Mouse (Mus musculus): Measurements from ENCODE around the gene Axl. TPM values are rescaled to one million over a fixed set of nuclear protein-coding genes. Genes with fewer than 3 reads are reported as not detected.
"Not testable (repeated sequence)": the region's sequence is repeated elsewhere in the genome, so short reads cannot be mapped to it uniquely, and the experiment has no call there.

The Axl gene
- polyA plus RNA-seq, 1 experiment from 2014 or later: 48.8 TPM

- not testable (repeated sequence) for H3K9ac ChIP-seq (ENCODE audit: low read depth, low read length); H3K4me2 ChIP-seq (ENCODE audit: low read depth, low read length); ATAC-seq; H3K4me3 ChIP-seq (ENCODE audit: low read length); H3K9me3 ChIP-seq (ENCODE audit: control insufficient read depth, low read length); H3K27me3 ChIP-seq (replicated peaks; ENCODE audit: control insufficient read depth, insufficient read depth, low read length)
- peaks cover 42% of the 10 kb centered on the region for H3K36me3 ChIP-seq (ENCODE audit: control insufficient read depth, insufficient read depth, low read length)
- H3K4me1 ChIP-seq (ENCODE audit: control insufficient read depth, insufficient read depth, low read length): peaks cover 18% of the 10 kb centered on the region
- H3K27ac ChIP-seq (ENCODE audit: low read length): peak overlapping the region; percentile 10; the same call in 1 of the 2 replicates
Observed at GRCm38 (mm10) chr7:25721776-25722175, 66.7 kb downstream of the Axl start.

DNA sequence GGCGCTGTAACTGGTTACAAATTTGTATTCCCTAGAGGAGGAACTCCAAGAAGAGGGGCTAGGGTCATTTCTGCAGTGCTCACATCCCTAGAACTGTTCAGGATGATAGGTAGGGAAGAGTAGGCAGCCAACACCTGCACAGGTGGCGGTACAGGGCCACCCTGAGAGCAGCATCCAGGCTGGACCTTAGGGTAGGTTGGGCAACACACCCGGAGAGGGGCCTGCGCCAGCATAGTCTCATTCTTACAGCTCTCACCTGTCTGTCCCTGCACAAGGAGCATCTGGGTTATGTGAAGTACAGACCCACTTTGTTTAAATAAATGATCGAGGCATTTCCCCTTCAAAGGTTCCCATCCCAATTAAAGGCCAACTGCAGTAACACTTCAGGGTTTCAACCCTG lies 67.7 kb downstream of the Axl start:
- Histone ChIP-seq H3K4me2 (ENCODE audit: low read depth, low read length) (no peak overlapping the region), H3K27me3 (replicated peaks; ENCODE audit: control insufficient read depth, insufficient read depth, low read length) (no peaks in the 10 kb centered on the region), H3K4me1 (ENCODE audit: control insufficient read depth, insufficient read depth, low read length) (peaks cover 18% of the 10 kb centered on the region), H3K36me3 (ENCODE audit: control insufficient read depth, insufficient read depth, low read length) (peaks cover 33% of the 10 kb centered on the region), H3K4me3 (ENCODE audit: low read length) (no peak overlapping the region), H3K27ac (ENCODE audit: low read length) (no peak overlapping the region), H3K9ac (ENCODE audit: low read depth, low read length) (no peak overlapping the region), H3K9me3 (ENCODE audit: control insufficient read depth, low read length) (no peaks in the 10 kb centered on the region)
- WGBS: 88% methylated on average over 5 of the region's 5 CpGs
- no peak for ATAC-seq

- Histone ChIP-seq H3K4me1 (ENCODE audit: control insufficient read depth, insufficient read depth, low read length) (peaks cover 18% of the 10 kb centered on the region), H3K36me3 (ENCODE audit: control insufficient read depth, insufficient read depth, low read length) (peaks cover 31% of the 10 kb centered on the region), H3K27me3 (replicated peaks; ENCODE audit: control insufficient read depth, insufficient read depth, low read length) (no peaks in the 10 kb centered on the region), H3K4me3 (ENCODE audit: low read length) (no peak overlapping the region), H3K27ac (ENCODE audit: low read length) (no peak overlapping the region), H3K9me3 (ENCODE audit: control insufficient read depth, low read length) (no peaks in the 10 kb centered on the region), H3K9ac (ENCODE audit: low read depth, low read length) (0 out of 2 replicates have a peak overlapping the region, but pooled peaks have one; percentile 83), H3K4me2 (ENCODE audit: low read depth, low read length) (no peak overlapping the region)
- ATAC-seq: peak; percentile 35
- 59% methylated on average over 10 of the region's 10 CpGs for WGBS
Observed at GRCm38 (mm10) chr7:25719761-25720610, 68.5 kb downstream of the Axl start.

GRCm38 (mm10) chr7:25718788-25719417 lies 69.6 kb downstream of the Axl start, which contains the start of gene Ccdc97:
TSS of gene Ccdc97 (minus strand) at chr7:25719088.
- peak; percentile 86 for ATAC-seq
- Histone ChIP-seq H3K36me3 (ENCODE audit: control insufficient read depth, insufficient read depth, low read length) (peaks cover 34% of the 10 kb centered on the region), H3K9me3 (ENCODE audit: control insufficient read depth, low read length) (no peaks in the 10 kb centered on the region), H3K4me2 (ENCODE audit: low read depth, low read length) (peak within 1 kb of the TSS; percentile 78), H3K27me3 (replicated peaks; ENCODE audit: control insufficient read depth, insufficient read depth, low read length) (no peaks in the 10 kb centered on the region), H3K27ac (ENCODE audit: low read length) (peak within 1 kb of the TSS; percentile 90), H3K4me1 (ENCODE audit: control insufficient read depth, insufficient read depth, low read length) (peaks cover 18% of the 10 kb centered on the region), H3K9ac (ENCODE audit: low read depth, low read length) (peak within 1 kb of the TSS; percentile 83), H3K4me3 (ENCODE audit: low read length) (peak within 1 kb of the TSS; percentile 86)
- WGBS: 4% methylated on average over 32 of the region's 32 CpGs

- H3K27ac ChIP-seq (ENCODE audit: low read length): no peak overlapping the region
- peaks cover 18% of the 10 kb centered on the region for H3K4me1 ChIP-seq (ENCODE audit: control insufficient read depth, insufficient read depth, low read length)
- H3K4me3 ChIP-seq (ENCODE audit: low read length): no peak overlapping the region
- 87% methylated on average over 3 of the region's 3 CpGs for WGBS
- H3K36me3 ChIP-seq (ENCODE audit: control insufficient read depth, insufficient read depth, low read length): peaks cover 35% of the 10 kb centered on the region
- no peak for ATAC-seq
- H3K27me3 ChIP-seq (replicated peaks; ENCODE audit: control insufficient read depth, insufficient read depth, low read length): no peaks in the 10 kb centered on the region
- H3K9ac ChIP-seq (ENCODE audit: low read depth, low read length): no peak overlapping the region; the same call in 1 of the 2 replicates
- H3K9me3 ChIP-seq (ENCODE audit: control insufficient read depth, low read length): no peaks in the 10 kb centered on the region
- H3K4me2 ChIP-seq (ENCODE audit: low read depth, low read length): peak overlapping the region; percentile 78; the same call in 1 of the 2 replicates
Observed at GRCm38 (mm10) chr7:25717478-25717877, 71.0 kb downstream of the Axl start.

DNA sequence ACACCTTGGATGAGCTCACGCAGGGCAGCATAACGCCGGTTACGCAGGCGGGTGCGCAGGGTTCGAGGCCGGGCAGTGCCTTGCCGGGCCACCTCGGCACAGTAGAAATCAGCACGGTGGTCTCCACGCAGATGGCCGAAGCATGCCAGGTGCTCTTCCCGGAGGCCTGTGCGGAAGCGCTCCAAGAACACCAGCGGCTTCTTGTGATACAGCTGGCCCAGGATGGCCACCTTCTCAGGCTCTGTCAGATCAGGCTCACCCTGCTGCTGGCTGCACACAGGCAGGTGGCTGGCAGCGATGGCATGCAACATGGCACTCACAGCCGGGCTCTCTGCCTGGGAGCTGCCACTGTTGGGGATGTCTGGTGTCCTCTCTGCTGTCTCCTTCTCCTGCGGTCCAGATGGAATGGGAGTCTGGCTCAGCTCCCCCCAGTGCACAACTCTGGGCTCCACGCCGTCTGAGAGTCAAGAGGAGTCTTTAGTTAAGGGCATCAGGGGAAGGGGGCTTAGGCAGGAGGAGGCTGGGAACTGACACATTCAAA lies 72.7 kb downstream of the Axl start:
- WGBS: 95% methylated on average over 22 of the region's 22 CpGs
- H3K9ac ChIP-seq (ENCODE audit: low read depth, low read length): no peak overlapping the region
- no peaks in the 10 kb centered on the region for H3K27me3 ChIP-seq (replicated peaks; ENCODE audit: control insufficient read depth, insufficient read depth, low read length)
- no peak overlapping the region for H3K27ac ChIP-seq (ENCODE audit: low read length)
- no peak for ATAC-seq
- peaks cover 26% of the 10 kb centered on the region for H3K36me3 ChIP-seq (ENCODE audit: control insufficient read depth, insufficient read depth, low read length)
- H3K4me2 ChIP-seq (ENCODE audit: low read depth, low read length): no peak overlapping the region
- peaks cover 26% of the 10 kb centered on the region for H3K4me1 ChIP-seq (ENCODE audit: control insufficient read depth, insufficient read depth, low read length)
- no peak overlapping the region for H3K4me3 ChIP-seq (ENCODE audit: low read length)
- no peaks in the 10 kb centered on the region for H3K9me3 ChIP-seq (ENCODE audit: control insufficient read depth, low read length)

GRCm38 (mm10) chr7:25714581-25714980 lies 73.9 kb downstream of the Axl start:
- Histone ChIP-seq H3K4me2 (ENCODE audit: low read depth, low read length) (no peak overlapping the region), H3K9ac (ENCODE audit: low read depth, low read length) (no peak overlapping the region), H3K27me3 (replicated peaks; ENCODE audit: control insufficient read depth, insufficient read depth, low read length) (no peaks in the 10 kb centered on the region), H3K27ac (ENCODE audit: low read length) (no peak overlapping the region), H3K4me3 (ENCODE audit: low read length) (no peak overlapping the region), H3K9me3 (ENCODE audit: control insufficient read depth, low read length) (no peaks in the 10 kb centered on the region), H3K36me3 (ENCODE audit: control insufficient read depth, insufficient read depth, low read length) (peaks cover 22% of the 10 kb centered on the region), H3K4me1 (ENCODE audit: control insufficient read depth, insufficient read depth, low read length) (peaks cover 33% of the 10 kb centered on the region)
- no peak for ATAC-seq
- WGBS: 93% methylated on average over 8 of the region's 8 CpGs

GRCm38 (mm10) chr7:25712801-25713200 lies 75.7 kb downstream of the Axl start:
- ATAC-seq: no peak
- Histone ChIP-seq H3K9me3 (ENCODE audit: control insufficient read depth, low read length) (no peaks in the 10 kb centered on the region), H3K9ac (ENCODE audit: low read depth, low read length) (no peak overlapping the region), H3K4me2 (ENCODE audit: low read depth, low read length) (no peak overlapping the region), H3K4me1 (ENCODE audit: control insufficient read depth, insufficient read depth, low read length) (peaks cover 29% of the 10 kb centered on the region), H3K36me3 (ENCODE audit: control insufficient read depth, insufficient read depth, low read length) (peaks cover 22% of the 10 kb centered on the region), H3K27me3 (replicated peaks; ENCODE audit: control insufficient read depth, insufficient read depth, low read length) (no peaks in the 10 kb centered on the region), H3K27ac (ENCODE audit: low read length) (no peak overlapping the region), H3K4me3 (ENCODE audit: low read length) (no peak overlapping the region)
- 86% methylated on average over 9 of the region's 9 CpGs for WGBS

DNA sequence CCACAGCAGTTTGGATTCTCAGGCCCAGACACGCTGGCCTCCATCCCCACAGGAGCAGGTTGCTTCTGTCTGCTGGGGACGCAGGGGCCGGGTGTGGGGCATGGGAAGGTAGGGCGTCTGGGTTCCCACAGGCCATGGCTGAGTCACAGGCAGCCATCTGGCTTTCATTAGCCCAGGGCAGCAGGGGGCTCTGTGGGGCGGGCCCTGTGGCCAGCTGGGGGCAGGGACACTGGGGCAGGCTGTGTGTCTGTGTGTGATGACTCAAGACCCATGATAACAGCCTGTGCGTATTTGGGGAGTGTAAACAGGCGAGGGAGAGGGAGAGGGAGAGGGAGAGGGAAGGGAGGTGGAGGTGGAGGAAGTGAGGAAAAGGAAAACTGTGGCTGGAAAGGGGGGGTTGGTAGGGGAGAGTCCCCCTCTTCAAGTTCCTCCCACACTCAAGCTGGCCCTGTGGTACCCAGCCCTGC lies 76.7 kb downstream of the Axl start:
- WGBS: 22% methylated on average over 7 of the region's 7 CpGs
- Histone ChIP-seq H3K4me1 (ENCODE audit: control insufficient read depth, insufficient read depth, low read length) (peaks cover 35% of the 10 kb centered on the region), H3K4me2 (ENCODE audit: low read depth, low read length) (no peak overlapping the region), H3K36me3 (ENCODE audit: control insufficient read depth, insufficient read depth, low read length) (peaks cover 22% of the 10 kb centered on the region), H3K9ac (ENCODE audit: low read depth, low read length) (peak overlapping the region; percentile 36; the same call in 1 of the 2 replicates), H3K27me3 (replicated peaks; ENCODE audit: control insufficient read depth, insufficient read depth, low read length) (no peaks in the 10 kb centered on the region), H3K4me3 (ENCODE audit: low read length) (no peak overlapping the region), H3K9me3 (ENCODE audit: control insufficient read depth, low read length) (no peaks in the 10 kb centered on the region), H3K27ac (ENCODE audit: low read length) (peak overlapping the region; percentile 15; the same call in 1 of the 2 replicates)
- ATAC-seq: peak; percentile 26
